Mouse (Mus musculus): Measurements from ENCODE around the gene Cdkl4. TPM values are rescaled to one million over a fixed set of nuclear protein-coding genes. Genes with fewer than 3 reads are reported as not detected.
"Not testable (repeated sequence)": the region's sequence is repeated elsewhere in the genome, so short reads cannot be mapped to it uniquely, and the experiment has no call there.

Gene Cdkl4
- polyA plus RNA-seq, 1 experiment from 2014 or later, result 3.9 TPM

- no peak overlapping the region for H3K27ac ChIP-seq
- no peaks in the 10 kb centered on the region for H3K4me1 ChIP-seq
- no peaks in the 10 kb centered on the region for H3K27me3 ChIP-seq
- ATAC-seq (ENCODE audit: low FRiP score), result no peak
- no peaks in the 10 kb centered on the region for H3K9me3 ChIP-seq (replicated peaks)
- H3K36me3 ChIP-seq, result no peaks in the 10 kb centered on the region
- no peak overlapping the region for H3K4me3 ChIP-seq
- H3K9ac ChIP-seq, result no peak overlapping the region
- H3K4me2 ChIP-seq (replicated peaks), result no peak overlapping the region
- WGBS, result 83% methylated on average over 6 of the region's 6 CpGs
Observed at GRCm38 (mm10) chr17:80535633-80536032, 42.0 kb downstream of the Cdkl4 start.

GRCm38 (mm10) chr17:80531351-80531750 is 46.3 kb downstream of the Cdkl4 start:
- not testable (repeated sequence) for H3K9ac ChIP-seq; H3K27ac ChIP-seq; H3K4me2 ChIP-seq (replicated peaks); H3K36me3 ChIP-seq; H3K27me3 ChIP-seq; ATAC-seq (ENCODE audit: low FRiP score); H3K4me1 ChIP-seq; H3K9me3 ChIP-seq (replicated peaks); H3K4me3 ChIP-seq
- 53% methylated on average over 2 of the region's 2 CpGs for WGBS

GRCm38 (mm10) chr17:80523231-80523630 is 54.4 kb downstream of the Cdkl4 start:
- no peaks in the 10 kb centered on the region for H3K36me3 ChIP-seq
- H3K9ac ChIP-seq, result no peak overlapping the region
- WGBS, result 89% methylated on average over 3 of the region's 3 CpGs
- no peak overlapping the region for H3K4me3 ChIP-seq
- no peak overlapping the region for H3K27ac ChIP-seq
- no peaks in the 10 kb centered on the region for H3K4me1 ChIP-seq
- H3K9me3 ChIP-seq (replicated peaks), result no peaks in the 10 kb centered on the region
- no peak overlapping the region for H3K4me2 ChIP-seq (replicated peaks)
- no peak for ATAC-seq (ENCODE audit: low FRiP score)
- no peaks in the 10 kb centered on the region for H3K27me3 ChIP-seq

GRCm38 (mm10) chr17:80522229-80522556 is 55.4 kb downstream of the Cdkl4 start:
- Histone ChIP-seq H3K36me3 (no peaks in the 10 kb centered on the region), H3K9ac (no peak overlapping the region), H3K27ac (no peak overlapping the region), H3K9me3 (replicated peaks) (no peaks in the 10 kb centered on the region), H3K4me3 (no peak overlapping the region), H3K4me2 (replicated peaks) (no peak overlapping the region), H3K27me3 (no peaks in the 10 kb centered on the region), H3K4me1 (no peaks in the 10 kb centered on the region)
- 70% methylated on average over 7 of the region's 7 CpGs for whole genome bisulfite sequencing
- ATAC-seq (ENCODE audit: low FRiP score), result no peak

- H3K9ac ChIP-seq, result no peak overlapping the region
- H3K36me3 ChIP-seq, result no peaks in the 10 kb centered on the region
- 53% methylated on average over 4 of the region's 4 CpGs for WGBS
- no peak overlapping the region for H3K4me3 ChIP-seq
- no peak for ATAC-seq (ENCODE audit: low FRiP score)
- H3K4me1 ChIP-seq, result no peaks in the 10 kb centered on the region
- H3K9me3 ChIP-seq (replicated peaks), result no peaks in the 10 kb centered on the region
- H3K27ac ChIP-seq, result no peak overlapping the region
- H3K27me3 ChIP-seq, result no peaks in the 10 kb centered on the region
- no peak overlapping the region for H3K4me2 ChIP-seq (replicated peaks)
Observed at GRCm38 (mm10) chr17:80521521-80522228, 55.9 kb downstream of the Cdkl4 start.

GRCm38 (mm10) chr17:80520537-80520936 is 57.1 kb downstream of the Cdkl4 start:
- 82% methylated on average over 8 of the region's 8 CpGs for WGBS

DNA sequence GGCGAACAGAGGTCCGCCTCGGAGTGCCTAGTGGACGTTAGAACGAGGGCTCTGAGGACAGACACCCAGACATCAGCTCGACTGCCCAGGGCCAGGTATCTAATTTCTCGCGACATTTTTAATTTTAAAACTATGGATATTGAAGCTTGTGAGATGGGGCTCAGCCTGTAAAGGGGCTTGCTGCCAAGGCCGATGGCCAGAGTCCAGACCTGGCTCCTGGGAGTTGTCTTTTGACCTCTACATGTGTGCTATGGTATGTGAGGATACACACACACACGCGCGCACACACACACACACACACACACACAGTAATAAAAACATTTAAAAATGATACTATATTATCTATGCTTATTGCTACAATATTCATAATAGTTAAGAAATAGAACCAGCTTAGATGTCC is 58.8 kb downstream of the Cdkl4 start:
- no peak for ATAC-seq (ENCODE audit: low FRiP score)
- Histone ChIP-seq H3K27me3 (no peaks in the 10 kb centered on the region), H3K4me1 (no peaks in the 10 kb centered on the region), H3K9me3 (replicated peaks) (no peaks in the 10 kb centered on the region), H3K9ac (no peak overlapping the region), H3K36me3 (no peaks in the 10 kb centered on the region), H3K4me2 (replicated peaks) (no peak overlapping the region), H3K27ac (no peak overlapping the region), H3K4me3 (no peak overlapping the region)
- WGBS, result 94% methylated on average over 12 of the region's 12 CpGs

More at GRCm38 (mm10) chr17:80520537-80520936, 57.1 kb downstream of the Cdkl4 start:
- Histone ChIP-seq H3K27me3 (no peaks in the 10 kb centered on the region), H3K4me3 (no peak overlapping the region), H3K36me3 (no peaks in the 10 kb centered on the region), H3K9ac (no peak overlapping the region), H3K4me1 (no peaks in the 10 kb centered on the region), H3K9me3 (replicated peaks) (no peaks in the 10 kb centered on the region), H3K27ac (no peak overlapping the region), H3K4me2 (replicated peaks) (no peak overlapping the region)
- no peak for ATAC-seq (ENCODE audit: low FRiP score)

- ATAC-seq (ENCODE audit: low FRiP score), result no peak
- no peak overlapping the region for H3K4me3 ChIP-seq
- H3K9ac ChIP-seq, result no peak overlapping the region
- 75% methylated on average over 9 of the region's 9 CpGs for WGBS
- H3K27me3 ChIP-seq, result no peaks in the 10 kb centered on the region
- H3K4me1 ChIP-seq, result no peaks in the 10 kb centered on the region
- no peak overlapping the region for H3K4me2 ChIP-seq (replicated peaks)
- H3K9me3 ChIP-seq (replicated peaks), result no peaks in the 10 kb centered on the region
- H3K36me3 ChIP-seq, result no peaks in the 10 kb centered on the region
- H3K27ac ChIP-seq, result no peak overlapping the region
Observed at GRCm38 (mm10) chr17:80517244-80517643, 60.4 kb downstream of the Cdkl4 start.

DNA sequence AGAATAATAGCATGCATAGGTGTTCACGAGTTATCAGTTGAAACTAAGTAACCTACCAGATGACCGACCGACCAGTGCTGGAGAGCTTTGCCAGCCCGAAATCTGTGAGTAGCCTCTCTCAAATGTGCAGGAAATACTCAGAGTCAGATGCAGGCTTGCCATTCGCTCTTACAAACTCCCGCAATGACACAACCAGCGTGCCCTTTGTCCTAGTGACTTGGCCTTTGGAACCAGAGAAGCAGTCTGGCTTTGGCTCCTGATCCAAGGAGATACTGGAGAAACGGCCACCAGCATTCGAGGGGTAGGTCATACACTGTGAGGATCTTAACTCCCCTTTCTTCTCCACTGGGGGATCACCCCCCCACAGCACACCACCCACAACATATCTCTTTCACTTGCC is 61.7 kb downstream of the Cdkl4 start:
- Histone ChIP-seq H3K4me2 (replicated peaks) (no peak overlapping the region), H3K27ac (no peak overlapping the region), H3K9me3 (replicated peaks) (no peaks in the 10 kb centered on the region), H3K4me1 (no peaks in the 10 kb centered on the region), H3K4me3 (no peak overlapping the region), H3K36me3 (no peaks in the 10 kb centered on the region), H3K27me3 (no peaks in the 10 kb centered on the region), H3K9ac (no peak overlapping the region)
- no peak for ATAC-seq (ENCODE audit: low FRiP score)
- 87% methylated on average over 9 of the region's 9 CpGs for WGBS

DNA sequence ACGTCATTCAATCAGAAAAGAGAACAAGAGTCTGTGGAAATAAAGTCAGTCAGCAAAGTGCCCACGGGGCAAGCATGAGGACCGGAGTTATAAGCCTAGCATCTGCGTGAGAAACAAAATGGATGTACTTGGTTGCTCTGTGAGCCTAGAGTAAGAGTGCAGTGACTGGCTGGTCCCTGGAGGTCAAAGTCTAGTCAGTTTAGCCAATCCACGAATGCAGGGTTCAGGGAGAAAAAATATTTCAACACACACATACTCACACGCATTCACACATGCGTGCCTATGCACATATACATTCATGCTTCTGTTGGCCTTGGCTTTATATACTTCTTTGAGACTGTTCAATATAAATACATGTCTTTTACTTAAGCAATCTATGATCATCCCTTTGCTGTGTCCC is 62.1 kb downstream of the Cdkl4 start:
- Histone ChIP-seq H3K4me2 (replicated peaks) (no peak overlapping the region), H3K4me1 (no peaks in the 10 kb centered on the region), H3K4me3 (no peak overlapping the region), H3K27ac (no peak overlapping the region), H3K36me3 (no peaks in the 10 kb centered on the region), H3K9ac (no peak overlapping the region), H3K27me3 (no peaks in the 10 kb centered on the region), H3K9me3 (replicated peaks) (no peaks in the 10 kb centered on the region)
- no peak for ATAC-seq (ENCODE audit: low FRiP score)
- 93% methylated on average over 7 of the region's 7 CpGs for WGBS

- Histone ChIP-seq H3K27ac (no peak overlapping the region), H3K4me2 (replicated peaks) (no peak overlapping the region), H3K27me3 (no peaks in the 10 kb centered on the region), H3K4me1 (no peaks in the 10 kb centered on the region), H3K9me3 (replicated peaks) (no peaks in the 10 kb centered on the region), H3K9ac (no peak overlapping the region), H3K4me3 (no peak overlapping the region), H3K36me3 (no peaks in the 10 kb centered on the region)
- 83% methylated on average over 8 of the region's 8 CpGs for WGBS
- ATAC-seq (ENCODE audit: low FRiP score), result no peak
Observed at GRCm38 (mm10) chr17:80513766-80514165, 63.8 kb downstream of the Cdkl4 start.

DNA sequence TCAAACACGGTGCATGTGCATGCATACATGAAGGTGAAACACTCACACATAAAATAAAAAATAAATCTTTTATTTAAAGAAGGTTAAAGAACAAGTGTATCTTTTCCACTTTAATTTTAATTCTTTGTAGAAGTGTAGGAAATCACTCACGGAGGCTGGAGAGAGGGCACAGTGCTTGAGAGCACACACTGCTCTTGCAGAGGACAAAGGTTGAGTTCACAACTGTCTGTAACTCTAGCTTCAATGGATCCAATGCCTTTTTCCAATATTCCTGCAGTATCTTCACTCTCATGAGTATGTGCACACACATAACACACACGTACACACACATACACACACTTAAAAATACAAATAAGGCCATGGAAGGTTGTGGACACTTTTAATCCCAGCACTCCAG is 67.2 kb downstream of the Cdkl4 start:
- 81% methylated on average over 3 of the region's 3 CpGs for WGBS
- H3K9ac ChIP-seq, result no peak overlapping the region
- no peak overlapping the region for H3K4me3 ChIP-seq

More for the DNA sequence above, 67.2 kb downstream of the Cdkl4 start:
- no peak overlapping the region for H3K27ac ChIP-seq
- no peaks in the 10 kb centered on the region for H3K36me3 ChIP-seq
- no peaks in the 10 kb centered on the region for H3K9me3 ChIP-seq (replicated peaks)
- H3K4me1 ChIP-seq, result no peaks in the 10 kb centered on the region
- ATAC-seq (ENCODE audit: low FRiP score), result no peak
- no peaks in the 10 kb centered on the region for H3K27me3 ChIP-seq
- H3K4me2 ChIP-seq (replicated peaks), result no peak overlapping the region

All from hindbrain, embryonic 12.5 days (tissue).